Mouse (Mus musculus): ENCODE results near the gene Flt3l. TPM values are rescaled to one million over a fixed set of nuclear protein-coding genes. Genes with fewer than 3 reads are reported as not detected.
"Not testable (repeated sequence)": the region's sequence is repeated elsewhere in the genome, so short reads cannot be mapped to it uniquely, and the experiment has no call there.

Gene Flt3l
- total RNA-seq, 2 experiments from 2014 or later = 2.4 to 3.2 TPM

GRCm38 (mm10) chr7:45107052-45107645 is 29.1 kb downstream of the Flt3l start:
- no peak for DNase-seq (ENCODE audit: low spot score in 2 of 2)
- intact Hi-C loops (cut with DNase I) = loop anchor here (5.0 kb wide), 1 partner anchor 35 kb away; no protein-coding TSS in a partner anchor

- no peak for DNase-seq (ENCODE audit: low spot score in 2 of 2)
- intact Hi-C loops (cut with DNase I) = loop anchor here (5.0 kb wide), 1 partner anchor 34 kb away; no protein-coding TSS in a partner anchor
Observed at GRCm38 (mm10) chr7:45106441-45106840, 29.8 kb downstream of the Flt3l start.

GRCm38 (mm10) chr7:45105491-45105890 is 30.7 kb downstream of the Flt3l start:
- no peak for DNase-seq (ENCODE audit: low spot score in 2 of 2)
- intact Hi-C loops (cut with DNase I) = loop anchor here (5.0 kb wide), 1 partner anchor 33 kb away; no protein-coding TSS in a partner anchor

- DNase-seq (ENCODE audit: low spot score in 2 of 2) = no peak
- intact Hi-C loops (cut with DNase I) = loop anchor here (5.0 kb wide), 1 partner anchor 33 kb away; no protein-coding TSS in a partner anchor
Observed at GRCm38 (mm10) chr7:45104941-45105340, 31.3 kb downstream of the Flt3l start.

- intact Hi-C loops (cut with DNase I) = no loop called here
- DNase-seq (ENCODE audit: low spot score in 2 of 2) = peak; percentile 57 to 77
Observed at GRCm38 (mm10) chr7:45103652-45104180, 32.5 kb downstream of the Flt3l start, which contains the start of gene Fcgrt. Gene Fcgrt (minus strand): TSS chr7:45103851.

- DNase-seq (ENCODE audit: low spot score in 2 of 2) = no peak
- intact Hi-C loops (cut with DNase I) = no loop called here
Observed at GRCm38 (mm10) chr7:45102940-45103585, 33.2 kb downstream of the Flt3l start.

- intact Hi-C loops (cut with DNase I) = no loop called here
- no peak for DNase-seq (ENCODE audit: low spot score in 2 of 2)
Observed at GRCm38 (mm10) chr7:45102441-45102840, 33.8 kb downstream of the Flt3l start.

- DNase-seq (ENCODE audit: low spot score in 2 of 2) = no peak
Observed at GRCm38 (mm10) chr7:45100046-45100445, 36.2 kb downstream of the Flt3l start.

GRCm38 (mm10) chr7:45098541-45099240 is 37.5 kb downstream of the Flt3l start:
- intact Hi-C loops (cut with DNase I) = no loop called here

More at GRCm38 (mm10) chr7:45100046-45100445, 36.2 kb downstream of the Flt3l start:
- intact Hi-C loops (cut with DNase I) = no loop called here

GRCm38 (mm10) chr7:45097479-45097878 is 38.8 kb downstream of the Flt3l start:
- intact Hi-C loops (cut with DNase I) = no loop called here
- DNase-seq (ENCODE audit: low spot score in 2 of 2) = no peak

More at GRCm38 (mm10) chr7:45098541-45099240, 37.5 kb downstream of the Flt3l start:
- DNase-seq (ENCODE audit: low spot score in 2 of 2) = no peak

GRCm38 (mm10) chr7:45095965-45096364 is 40.3 kb downstream of the Flt3l start:
- DNase-seq (ENCODE audit: low spot score in 2 of 2); intact Hi-C loops (cut with DNase I): not testable (repeated sequence)

- no peak for DNase-seq (ENCODE audit: low spot score in 2 of 2)
- intact Hi-C loops (cut with DNase I) = no loop called here
Observed at GRCm38 (mm10) chr7:45095367-45095766, 40.9 kb downstream of the Flt3l start.

- intact Hi-C loops (cut with DNase I) = no loop called here
- no peak for DNase-seq (ENCODE audit: low spot score in 2 of 2)
Observed at GRCm38 (mm10) chr7:45094121-45094520, 42.1 kb downstream of the Flt3l start.

- intact Hi-C loops (cut with DNase I) = no loop called here
- DNase-seq (ENCODE audit: low spot score in 2 of 2) = no peak
Observed at GRCm38 (mm10) chr7:45093516-45093905, 42.7 kb downstream of the Flt3l start.

- intact Hi-C loops (cut with DNase I) = no loop called here
- no peak for DNase-seq (ENCODE audit: low spot score in 2 of 2)
Observed at GRCm38 (mm10) chr7:45092828-45093515, 43.3 kb downstream of the Flt3l start.

- peak; percentile 41 to 47 for DNase-seq (ENCODE audit: low spot score in 2 of 2)
Observed at GRCm38 (mm10) chr7:45092048-45092447, 44.2 kb downstream of the Flt3l start, which contains the start of gene Rcn3. Gene Rcn3 (minus strand): TSS chr7:45092221.

GRCm38 (mm10) chr7:45091001-45091990 is 44.9 kb downstream of the Flt3l start:
- intact Hi-C loops (cut with DNase I) = no loop called here
- DNase-seq (ENCODE audit: low spot score in 2 of 2) = no peak

More at GRCm38 (mm10) chr7:45092048-45092447, 44.2 kb downstream of the Flt3l start, which contains the start of gene Rcn3:
- intact Hi-C loops (cut with DNase I) = no loop called here
